8 mouse cellular contexts compared by ENCODE assay signal in the genomic region with DNA sequence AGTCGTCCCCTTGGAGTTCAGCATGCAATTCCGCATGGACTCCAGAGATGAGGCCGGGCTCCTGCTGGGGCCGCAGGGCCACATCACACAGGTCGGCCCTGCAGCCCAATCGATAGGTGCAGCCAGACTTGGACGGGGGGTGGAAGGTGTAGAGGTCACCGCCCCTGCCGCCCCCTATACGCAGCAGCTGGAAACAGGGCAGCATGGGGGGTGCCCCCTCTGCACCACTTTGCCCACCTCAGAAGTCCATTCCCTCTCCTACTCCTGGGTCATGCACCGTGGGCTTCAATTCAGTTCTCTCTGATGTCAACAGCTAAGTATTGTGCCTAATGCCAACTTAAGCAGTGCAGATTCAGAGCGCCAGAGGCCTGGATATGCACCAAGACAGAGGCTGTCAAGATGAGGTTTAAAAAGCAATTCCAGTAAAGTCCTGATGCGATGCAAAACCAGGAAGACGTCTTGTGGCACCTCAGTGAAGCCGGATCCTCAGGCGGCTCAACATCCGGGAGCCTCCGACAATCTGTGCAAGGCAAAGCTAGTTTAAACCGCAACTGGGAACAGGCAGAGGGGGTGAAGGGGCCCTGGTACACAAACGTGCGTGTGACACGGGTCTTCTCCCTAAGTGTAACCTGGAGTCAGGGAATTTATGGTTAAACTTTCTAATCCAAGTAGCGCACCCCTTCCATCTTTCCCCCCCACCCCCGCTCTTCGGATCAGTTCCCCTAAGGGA. TPM values are rescaled to one million over a fixed set of nuclear protein-coding genes. Genes with fewer than 3 reads are reported as not detected.
DNase-seq lines count a peak whose midpoint lies in the region; ATAC-seq and TF ChIP-seq lines count a peak whose summit lies in the region.

No protein-coding gene starts in this region.

- ATAC-seq in heart, embryonic 11.5 days (replicated peaks; ENCODE audit: insufficient number of reproducible peaks, low FRiP score, low TSS enrichment) = no peak

- H3K27me3 ChIP-seq in kidney, adult 2 months (replicated peaks; ENCODE audit: control insufficient read depth, insufficient read depth, low read length) = no peaks in the 10 kb centered on the region
- H3K27me3 ChIP-seq in heart, embryonic 11.5 days (ENCODE audit: control insufficient read depth, insufficient read depth, low read length) = no peaks in the 10 kb centered on the region

- H3K4me3 ChIP-seq in kidney, adult 2 months (ENCODE audit: insufficient read depth, low read depth, low read length) = peak overlapping the region; percentile 57
- H3K4me3 ChIP-seq in heart, embryonic 11.5 days (ENCODE audit: low read depth, low read length) = peak overlapping the region; percentile 70

- peak overlapping the region; percentile 90 for H3K4me2 ChIP-seq in heart, embryonic 11.5 days

- no peak overlapping the region for H3K27ac ChIP-seq in kidney, adult 2 months (ENCODE audit: insufficient read depth, low read depth, low read length)
- H3K27ac ChIP-seq in heart, embryonic 11.5 days (ENCODE audit: low read depth, low read length) = no peak overlapping the region

- H3K36me3 ChIP-seq in kidney, adult 2 months (ENCODE audit: control insufficient read depth, insufficient read depth, low read length) = no peaks in the 10 kb centered on the region
- H3K36me3 ChIP-seq in heart, embryonic 11.5 days (ENCODE audit: control insufficient read depth, insufficient read depth, low read length) = no peaks in the 10 kb centered on the region; the same call in 1 of the 2 replicates

- no peaks in the 10 kb centered on the region for H3K9me3 ChIP-seq in heart, embryonic 11.5 days (replicated peaks; ENCODE audit: control insufficient read depth, low read length)

- no peaks in the 10 kb centered on the region; the same call in 1 of the 2 replicates for H3K4me1 ChIP-seq in kidney, adult 2 months (ENCODE audit: control insufficient read depth, insufficient read depth, low read length)
- H3K4me1 ChIP-seq in heart, embryonic 11.5 days (ENCODE audit: control insufficient read depth, insufficient read depth, low read length) = peaks cover 18% of the 10 kb centered on the region

- TF ChIP-seq POLR2A in kidney, adult 2 months (IDR thresholded peaks at IDR 0.05; ENCODE audit: low read depth, low read length) = no peak

- H3K9ac ChIP-seq in heart, embryonic 11.5 days (ENCODE audit: low read depth, low read length) = peak overlapping the region; percentile 72

- TF ChIP-seq CTCF in kidney, adult 2 months (conservative IDR thresholded peaks at IDR 0.05; ENCODE audit: insufficient read depth, insufficient read length, low read depth, low read length) = no peak

- no peak for DNase-seq in kidney, adult 2 months
- DNase-seq in kidney, adult 18-20 months = no peak
- peak; percentile 68 for DNase-seq in ZHBTc4 (ENCODE audit: low read depth, low spot score)
- DNase-seq in kidney, postnatal 36 days = peak; percentile 13 to 43
- DNase-seq in mesoderm, embryonic 11.5 days (ENCODE audit: low read depth, low spot score) = peak; percentile 34
- peak; percentile 45 to 52 for DNase-seq in thymus, postnatal 36 days
- DNase-seq in gastrocnemius, adult 8-10 months (ENCODE audit: low spot score in 2 of 2) = no peak

- 8% methylated on average over 25 of the region's 25 CpGs for WGBS in kidney, adult 2 months
- 10% methylated on average over 25 of the region's 25 CpGs for WGBS in heart, embryonic 11.5 days (ENCODE audit: insufficient replicate concordance)

RNA-seq across cellular contexts. Expression of gene Tcf19, which starts 0.5 kb away (rescaled TPM):
- polyA plus RNA-seq in kidney, adult 2 months (2012; rRNA removed) = 5.6 and 6.0 TPM in 2 replicates
- 47.6 and 51.1 TPM in 2 replicates for polyA plus RNA-seq in heart, embryonic 11.5 days (2014; fragmentation: Nextera tagmentation; extraction: Ambion mirVana)
- under 1 TPM; 0.32 to 0.67 (median 0.51) TPM for total RNA-seq in gastrocnemius, adult 8-10 months (2022)

RNA-seq across cellular contexts. Expression of gene Cchcr1, which starts 0.8 kb away (rescaled TPM):
- polyA plus RNA-seq in kidney, adult 2 months (2012; rRNA removed) = 6.9 and 7.5 TPM in 2 replicates
- 10.4 and 12.8 TPM in 2 replicates for polyA plus RNA-seq in heart, embryonic 11.5 days (2014; fragmentation: Nextera tagmentation; extraction: Ambion mirVana)
- 1 to 10 TPM in 3 of 4 experiments, under 1 TPM in 1; 0.82 to 1.3 (median 1.1) TPM for total RNA-seq in gastrocnemius, adult 8-10 months (2022)

RNA-seq across cellular contexts. Expression of gene Pou5f1, which starts 10.3 kb away (rescaled TPM):
- not detected in 2 replicates for polyA plus RNA-seq in kidney, adult 2 months (2012; rRNA removed)
- not detected in 2 replicates for polyA plus RNA-seq in heart, embryonic 11.5 days (2014; fragmentation: Nextera tagmentation; extraction: Ambion mirVana)
- not detected for total RNA-seq in gastrocnemius, adult 8-10 months (2022)

RNA-seq across cellular contexts. Expression of gene Psors1c2, which starts 16.9 kb away (rescaled TPM):
- 0.19 and 0.38 TPM in 2 replicates for polyA plus RNA-seq in kidney, adult 2 months (2012; rRNA removed)
- 0.37 TPM in 1 of 2 replicates, not detected in the other for polyA plus RNA-seq in heart, embryonic 11.5 days (2014; fragmentation: Nextera tagmentation; extraction: Ambion mirVana)
- total RNA-seq in gastrocnemius, adult 8-10 months (2022) = not detected

RNA-seq across cellular contexts. Expression of gene Cdsn, which starts 35.9 kb away (rescaled TPM):
- polyA plus RNA-seq in kidney, adult 2 months (2012; rRNA removed) = 0.67 and 1.3 TPM in 2 replicates
- 0.40 and 0.83 TPM in 2 replicates for polyA plus RNA-seq in heart, embryonic 11.5 days (2014; fragmentation: Nextera tagmentation; extraction: Ambion mirVana)
- 1 to 10 TPM in 1 of 4 experiments, under 1 TPM in 1, not detected in 2; 0.29 to 1.1 TPM for total RNA-seq in gastrocnemius, adult 8-10 months (2022)

Comparison
In these comparisons a context has a peak if more than half of its experiments do, and no peak if none do; other contexts are left out.
1. DNase-seq: peak in ZHBTc4 (single experiment), kidney, postnatal 36 days (2 of 2), mesoderm, embryonic 11.5 days (single experiment) and thymus, postnatal 36 days (2 of 2); none in kidney, adult 2 months (single experiment), kidney, adult 18-20 months (single experiment) and gastrocnemius, adult 8-10 months (0 of 2).